Mouse (Mus musculus): ENCODE measurements around the gene Grin2b.

DNA sequence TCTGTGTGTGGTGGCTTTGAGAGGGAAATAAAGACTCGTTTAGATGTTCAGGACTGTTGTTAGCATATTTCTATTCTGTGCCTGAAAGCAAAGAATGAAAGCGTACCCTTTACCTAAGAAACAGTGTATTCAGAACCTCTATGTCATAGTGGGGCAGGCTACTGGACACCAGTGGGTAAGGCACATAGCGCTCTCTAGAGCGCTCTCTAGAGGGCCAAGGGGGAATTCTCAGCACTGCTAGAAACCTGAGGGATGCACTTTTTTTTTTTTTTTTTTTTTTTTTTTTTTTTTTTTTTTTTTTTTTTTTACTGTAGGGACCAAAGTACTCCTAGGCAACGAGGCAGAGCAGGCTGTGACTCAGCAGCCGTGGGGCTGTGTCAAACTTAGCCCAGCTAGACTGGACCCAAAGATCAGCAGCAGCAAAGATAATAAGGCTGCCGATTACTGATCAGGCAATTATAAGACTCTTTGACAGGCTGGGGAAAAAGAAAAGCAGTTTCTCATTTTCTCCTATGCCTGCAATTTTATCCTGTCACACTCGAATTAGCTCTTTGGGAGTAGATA is 297.1 kb downstream of the Grin2b start:
- TF ChIP-seq CTCF (IDR thresholded peaks at IDR 0.05; ENCODE audit: borderline replicate concordance, insufficient read depth, low read depth, low read length) (no peak), POLR2A (IDR thresholded peaks at IDR 0.05; ENCODE audit: borderline replicate concordance, insufficient read depth, low read length) (no peak)

All from cerebellum, adult 2 months (tissue).